Mouse (Mus musculus): ENCODE data around the gene Ddi2. TPM values are rescaled to one million over a fixed set of nuclear protein-coding genes. Genes with fewer than 3 reads are reported as not detected.
"Not testable (repeated sequence)": the region's sequence is repeated elsewhere in the genome, so short reads cannot be mapped to it uniquely, and the experiment has no call there.

Ddi2 gene
- 17.2 and 20.7 TPM in 2 replicates for total RNA-seq (2014; rRNA removed)
- 8.2 and 11.1 TPM in 2 replicates for polyA plus RNA-seq (2015; fragmentation: Nextera tagmentation; extraction: Ambion mirVana)

- Histone ChIP-seq H3K9ac (peak within 1 kb of the TSS; percentile 87), H3K27me3 (ENCODE audit: insufficient read depth, low read length) (no peaks in the 10 kb centered on the region), H3K9me3 (ENCODE audit: low read length) (no peaks in the 10 kb centered on the region), H3K4me1 (ENCODE audit: insufficient read depth) (peaks cover 9% of the 10 kb centered on the region), H3K36me3 (ENCODE audit: insufficient read depth) (no peaks in the 10 kb centered on the region), H3K27ac (ENCODE audit: low read depth, low read length) (peak within 1 kb of the TSS; percentile 89), H3K4me2 (ENCODE audit: low read depth) (peak within 1 kb of the TSS; percentile 90), H3K4me3 (ENCODE audit: low read depth, low read length) (peak within 1 kb of the TSS; percentile 94)
- 1% methylated on average over 88 of the region's 105 CpGs for WGBS
- DNase-seq (peak; percentile 97), ATAC-seq (peak; percentile 96)
- TF ChIP-seq CTCF (IDR thresholded peaks at IDR 0.05; ENCODE audit: low read depth), result 0 out of 2 replicates have a peak, but pooled peaks have one; percentile 1
Measured at GRCm38 (mm10) chr4:141722731-141723672, at the start of gene Ddi2. Gene Ddi2, minus strand, starts transcription at chr4:141723419.

DNA sequence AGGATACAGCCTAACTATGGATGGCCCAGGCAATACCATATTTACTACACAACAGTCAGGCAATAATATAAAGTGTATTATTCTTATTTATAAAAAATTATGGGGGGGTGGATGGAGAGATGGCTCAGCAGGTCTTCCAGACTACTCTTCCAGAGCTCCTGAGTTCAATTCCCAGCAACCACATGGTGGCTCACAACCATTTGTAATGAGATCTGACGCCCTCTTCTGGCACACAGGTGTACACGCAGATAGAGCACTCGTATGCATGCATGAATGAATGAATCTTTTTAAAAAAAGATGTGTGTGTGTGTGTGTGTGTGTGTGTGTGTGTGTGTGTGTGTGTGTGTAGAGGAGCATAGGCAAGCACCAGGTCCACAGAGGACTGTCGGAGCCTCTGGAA, 49.8 kb upstream of the Ddi2 start:
- not testable (repeated sequence) for H3K27ac ChIP-seq (ENCODE audit: low read depth, low read length); H3K27me3 ChIP-seq (ENCODE audit: insufficient read depth, low read length); H3K9ac ChIP-seq; H3K4me1 ChIP-seq (ENCODE audit: insufficient read depth); H3K4me3 ChIP-seq (ENCODE audit: low read depth, low read length); H3K4me2 ChIP-seq (ENCODE audit: low read depth); ATAC-seq; DNase-seq; H3K9me3 ChIP-seq (ENCODE audit: low read length)
- 93% methylated on average over 4 of the region's 4 CpGs for WGBS
- peaks cover 90% of the 10 kb centered on the region for H3K36me3 ChIP-seq (ENCODE audit: insufficient read depth)

DNA sequence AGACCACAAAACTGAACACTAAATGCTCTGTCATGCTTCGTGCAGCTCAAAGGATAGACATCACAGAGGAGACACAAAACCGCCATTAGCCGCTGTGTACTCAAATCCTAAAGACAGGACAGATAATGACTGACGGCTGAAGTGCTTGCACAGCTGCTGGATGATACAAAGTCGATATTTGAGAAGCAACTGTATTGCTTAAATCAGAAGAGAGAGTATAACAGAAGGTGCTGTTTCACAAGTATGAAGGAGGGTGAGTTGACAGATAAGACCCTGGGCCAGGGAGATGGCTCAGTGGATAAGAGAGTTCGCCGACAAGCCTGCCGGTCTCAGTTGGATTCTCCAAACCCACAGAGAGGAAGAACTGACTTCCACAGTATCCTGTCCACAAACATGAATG, 48.6 kb upstream of the Ddi2 start:
- Histone ChIP-seq H3K27me3 (ENCODE audit: insufficient read depth, low read length) (no peaks in the 10 kb centered on the region), H3K27ac (ENCODE audit: low read depth, low read length) (no peak overlapping the region), H3K4me1 (ENCODE audit: insufficient read depth) (no peaks in the 10 kb centered on the region), H3K4me3 (ENCODE audit: low read depth, low read length) (no peak overlapping the region), H3K36me3 (ENCODE audit: insufficient read depth) (peaks cover 95% of the 10 kb centered on the region), H3K9ac (no peak overlapping the region), H3K9me3 (ENCODE audit: low read length) (no peaks in the 10 kb centered on the region), H3K4me2 (ENCODE audit: low read depth) (no peak overlapping the region)
- DNase-seq, result no peak
- TF ChIP-seq CTCF (IDR thresholded peaks at IDR 0.05; ENCODE audit: low read depth), result no peak
- WGBS, result 90% methylated on average over 8 of the region's 8 CpGs
- ATAC-seq, result no peak

- Histone ChIP-seq H3K36me3 (ENCODE audit: insufficient read depth) (peaks cover 86% of the 10 kb centered on the region), H3K27ac (ENCODE audit: low read depth, low read length) (no peak overlapping the region), H3K4me2 (ENCODE audit: low read depth) (no peak overlapping the region), H3K9ac (no peak overlapping the region), H3K4me1 (ENCODE audit: insufficient read depth) (0 out of 2 replicates have a peak, but pooled peaks cover 7% of the 10 kb centered on the region), H3K4me3 (ENCODE audit: low read depth, low read length) (no peak overlapping the region), H3K27me3 (ENCODE audit: insufficient read depth, low read length) (no peaks in the 10 kb centered on the region), H3K9me3 (ENCODE audit: low read length) (no peaks in the 10 kb centered on the region)
- 83% methylated on average over 8 of the region's 8 CpGs for WGBS
- ATAC-seq (no peak), DNase-seq (no peak)
- TF ChIP-seq CTCF (IDR thresholded peaks at IDR 0.05; ENCODE audit: low read depth), result no peak
Measured at GRCm38 (mm10) chr4:141769501-141770160, 46.4 kb upstream of the Ddi2 start.

DNA sequence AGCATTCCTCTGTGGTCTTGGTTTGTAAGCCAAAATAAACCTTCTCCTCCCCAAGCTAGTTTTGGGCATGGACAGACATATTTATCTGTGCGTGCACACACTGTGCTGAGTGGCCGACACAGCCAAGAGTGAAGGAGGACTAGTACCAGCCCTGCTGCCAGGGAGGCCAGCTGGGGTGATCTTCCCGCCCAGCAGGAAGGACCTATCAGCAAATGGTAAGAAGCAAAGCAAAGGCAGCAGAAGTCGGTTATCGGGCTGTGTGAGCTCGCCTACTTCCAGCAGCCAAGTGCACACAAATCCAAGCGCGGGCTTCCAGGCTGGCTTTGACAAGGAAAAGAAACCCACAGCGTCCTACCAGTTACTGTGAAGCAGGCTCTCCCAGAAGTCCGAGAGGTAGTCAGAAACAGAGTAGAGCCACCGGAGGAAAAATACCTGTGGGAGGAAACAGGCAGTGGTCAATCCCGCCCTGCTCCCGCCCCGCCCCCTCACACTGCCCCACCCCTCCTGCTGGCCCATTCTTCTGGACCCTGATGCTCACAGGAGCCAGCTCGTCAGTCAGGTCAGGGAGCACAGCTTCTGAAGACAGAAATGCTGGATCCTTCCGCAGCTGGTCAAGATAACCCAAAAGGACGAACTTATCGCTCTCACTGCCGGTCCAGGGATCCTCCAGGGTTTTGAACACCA, 44.3 kb upstream of the Ddi2 start:
- H3K27me3 ChIP-seq (ENCODE audit: insufficient read depth, low read length), result no peaks in the 10 kb centered on the region
- H3K4me2 ChIP-seq (ENCODE audit: low read depth), result no peak overlapping the region
- peak overlapping the region; percentile 54 for H3K27ac ChIP-seq (ENCODE audit: low read depth, low read length)
- H3K4me3 ChIP-seq (ENCODE audit: low read depth, low read length), result no peak overlapping the region
- H3K36me3 ChIP-seq (ENCODE audit: insufficient read depth), result peaks cover 87% of the 10 kb centered on the region
- no peaks in the 10 kb centered on the region for H3K9me3 ChIP-seq (ENCODE audit: low read length)
- no peak overlapping the region for H3K9ac ChIP-seq
- no peak for TF ChIP-seq CTCF (IDR thresholded peaks at IDR 0.05; ENCODE audit: low read depth)
- 0 out of 2 replicates have a peak, but pooled peaks cover 7% of the 10 kb centered on the region for H3K4me1 ChIP-seq (ENCODE audit: insufficient read depth)
- DNase-seq (peak; percentile 35), ATAC-seq (peak; percentile 68)
- WGBS, result 70% methylated on average over 19 of the region's 19 CpGs

DNA sequence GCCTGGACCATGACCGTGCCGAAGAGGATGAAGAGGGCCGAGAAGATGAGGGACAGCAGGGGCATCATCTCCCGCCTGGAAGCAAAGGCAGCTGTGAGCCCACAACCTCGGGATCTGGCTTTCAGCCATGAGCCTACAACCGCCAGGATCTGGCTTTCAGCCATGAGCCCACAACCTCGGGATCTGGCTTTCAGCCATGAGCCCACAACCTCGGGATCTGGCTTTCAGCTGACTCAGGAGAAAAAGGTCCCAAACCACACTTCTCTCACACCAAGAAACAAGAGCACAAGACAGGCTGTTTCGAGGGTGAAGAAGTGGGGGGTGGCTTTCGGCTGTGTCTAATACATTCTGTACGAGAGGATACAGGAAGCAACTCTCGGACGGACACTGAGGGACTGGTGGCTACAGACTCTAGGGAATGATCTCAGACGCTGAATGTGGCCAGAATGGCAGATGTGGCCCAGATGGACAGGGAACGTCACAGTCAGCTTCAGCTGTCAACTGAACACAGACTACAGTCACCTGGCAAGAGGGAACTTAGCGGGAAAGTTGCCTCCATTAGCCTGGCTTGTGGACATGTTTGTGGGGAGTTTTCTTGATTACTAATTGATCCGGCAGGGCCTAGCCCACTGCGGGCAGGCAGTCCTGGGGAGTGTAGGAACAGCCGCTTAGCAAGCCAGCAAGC, 43.6 kb upstream of the Ddi2 start:
- no peak overlapping the region; the same call in 1 of the 2 replicates for H3K4me2 ChIP-seq (ENCODE audit: low read depth)
- no peaks in the 10 kb centered on the region for H3K27me3 ChIP-seq (ENCODE audit: insufficient read depth, low read length)
- 0 out of 2 replicates have a peak, but pooled peaks cover 7% of the 10 kb centered on the region for H3K4me1 ChIP-seq (ENCODE audit: insufficient read depth)
- H3K9ac ChIP-seq, result peak overlapping the region; percentile 18; the same call in 1 of the 2 replicates
- ATAC-seq, result peak; percentile 68
- H3K4me3 ChIP-seq (ENCODE audit: low read depth, low read length), result no peak overlapping the region
- H3K27ac ChIP-seq (ENCODE audit: low read depth, low read length), result peak overlapping the region; percentile 54
- H3K9me3 ChIP-seq (ENCODE audit: low read length), result no peaks in the 10 kb centered on the region
- H3K36me3 ChIP-seq (ENCODE audit: insufficient read depth), result peaks cover 87% of the 10 kb centered on the region
- DNase-seq, result peak; percentile 81
- TF ChIP-seq CTCF (IDR thresholded peaks at IDR 0.05; ENCODE audit: low read depth), result no peak
- WGBS, result 25% methylated on average over 19 of the region's 19 CpGs

Measured in forebrain, postnatal 0 days (tissue).